Mouse (Mus musculus) myocyte (in vitro differentiated cells): Measurements from ENCODE around the gene Wdfy3. TPM values are rescaled to one million over a fixed set of nuclear protein-coding genes. Genes with fewer than 3 reads are reported as not detected.
"Not testable (repeated sequence)": the region's sequence is repeated elsewhere in the genome, so short reads cannot be mapped to it uniquely, and the experiment has no call there.

ENCODE experiments used
- H3K27me3 ChIP-seq: one replicate; pipeline ENCODE4 v1.6.1; 2011; ENCODE audit not compliant: control insufficient read depth, insufficient read depth, insufficient read length
- H3K36me3 ChIP-seq: one replicate; pipeline ENCODE4 v1.6.1; 2011; ENCODE audit not compliant: control insufficient read depth, insufficient read depth
- H3K4me2 ChIP-seq: one replicate; pipeline ENCODE4 v1.6.1; 2011; ENCODE audit warnings: low read depth, control low read depth
- H3K4me3 ChIP-seq: one replicate; pipeline ENCODE4 v1.5.1; 2011; ENCODE audit warnings: mild to moderate bottlenecking, control low read depth, moderate library complexity
- H3K79me2 ChIP-seq: one replicate; pipeline ENCODE4 v1.6.1; 2011; ENCODE audit not compliant: control insufficient read depth, insufficient read depth
- H3ac ChIP-seq: one replicate; pipeline ENCODE4 v1.6.1; 2011; ENCODE audit not compliant: control insufficient read depth, insufficient read length
- CEBPB ChIP-seq: IDR thresholded peaks from 2 replicates; pipeline ENCODE4 v1.6.1; 2011; ENCODE audit warnings: mild to moderate bottlenecking, moderate library complexity; ENCODE audit not compliant: poor library complexity, insufficient read depth, severe bottlenecking
- E2F4 ChIP-seq: IDR thresholded peaks from one replicate; pipeline ENCODE4 v1.6.1; 2011; ENCODE audit warnings: mild to moderate bottlenecking, control low read depth, moderate library complexity; ENCODE audit not compliant: insufficient read depth
- MAX ChIP-seq: IDR thresholded peaks from one replicate; pipeline ENCODE4 v1.6.1; 2011; ENCODE audit warnings: low read depth, mild to moderate bottlenecking, control low read depth
- MYOD1 ChIP-seq, 3 experiments: IDR thresholded peaks; one replicate each; pipeline ENCODE4 v1.6.1; 2011; ENCODE audit warnings: control low read depth in 2 of 3, low read depth in 2 of 3, mild to moderate bottlenecking in 2 of 3, moderate library complexity in 1 of 3; ENCODE audit not compliant: insufficient read length in 2 of 3, control insufficient read depth in 1 of 3
- MYOG ChIP-seq, 3 experiments: IDR thresholded peaks; one replicate each; pipeline ENCODE4 v1.6.1; 2011; ENCODE audit warnings: control low read depth in 2 of 3, low read depth in 2 of 3, mild to moderate bottlenecking in 2 of 3; ENCODE audit not compliant: insufficient read length in 2 of 3, control insufficient read depth in 1 of 3, insufficient read depth in 1 of 3
- POLR2A ChIP-seq: IDR thresholded peaks from one replicate; pipeline ENCODE4 v1.6.1; 2011; ENCODE audit warnings: low read depth, mild to moderate bottlenecking, control low read depth, moderate library complexity; ENCODE audit not compliant: insufficient read length
- POLR2AphosphoS2 ChIP-seq: IDR thresholded peaks from one replicate; pipeline ENCODE4 v1.6.1; 2011; ENCODE audit warnings: low read depth, control low read depth; ENCODE audit not compliant: insufficient read length
- REST ChIP-seq: IDR thresholded peaks from one replicate; pipeline ENCODE4 v1.6.1; 2011; ENCODE audit warnings: mild to moderate bottlenecking, control low read depth, moderate library complexity; ENCODE audit not compliant: insufficient read depth, insufficient read length
- SRF ChIP-seq: IDR thresholded peaks from one replicate; pipeline ENCODE4 v1.6.1; 2011; ENCODE audit warnings: low read depth; ENCODE audit not compliant: control insufficient read depth, insufficient read length
- TCF12 ChIP-seq: IDR thresholded peaks from one replicate; pipeline ENCODE4 v1.6.1; 2011; ENCODE audit warnings: mild to moderate bottlenecking, control low read depth; ENCODE audit not compliant: poor library complexity, insufficient read depth, severe bottlenecking
- TCF3 ChIP-seq: IDR thresholded peaks from one replicate; pipeline ENCODE4 v1.6.1; 2011; ENCODE audit warnings: low read depth, control low read depth; ENCODE audit not compliant: insufficient read length
- USF1 ChIP-seq: IDR thresholded peaks from one replicate; pipeline ENCODE4 v1.6.1; 2011; ENCODE audit warnings: low read depth, mild to moderate bottlenecking, control low read depth, moderate library complexity
- polyA plus RNA-seq: library from polyadenylated mRNA; unstranded; fragments of >200 nt; fragmentation: generic; extraction: Trizol; gene quantifications from one replicate; pipeline ENCODE4 v1.2.1, GENCODE M21; 2012; ENCODE audit warnings: missing spikeins

The Wdfy3 gene
- polyA plus RNA-seq, 1 experiment: 9.5 TPM

DNA sequence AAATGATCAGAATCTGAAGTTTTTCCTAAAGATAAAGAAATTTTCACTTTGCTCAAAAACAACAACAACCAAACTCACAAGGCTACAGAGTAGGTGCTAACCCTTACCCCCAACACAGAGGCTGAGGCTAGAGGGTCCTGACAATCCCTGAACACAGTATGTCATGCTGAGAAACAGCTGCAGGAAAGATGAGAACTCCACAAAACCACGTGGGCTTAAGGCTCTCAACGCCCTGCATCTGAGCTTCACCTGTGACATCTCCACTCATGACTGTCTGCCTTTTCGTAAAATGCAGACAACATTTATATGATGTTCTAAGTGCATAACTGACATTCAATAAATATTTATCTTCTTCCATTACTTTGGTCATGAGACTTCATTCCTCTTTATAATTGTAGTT lies 83.0 kb downstream of the Wdfy3 start:
- no peak for TF ChIP-seq TCF3
- no peak for TF ChIP-seq E2F4
- no peak for TF ChIP-seq TCF12
- no peak for TF ChIP-seq POLR2A
- no peak for TF ChIP-seq CEBPB
- TF ChIP-seq MYOG (IDR thresholded peaks at IDR 0.05; ENCODE audit: control insufficient read depth in 1 of 3, insufficient read depth in 1 of 3, insufficient read length in 2 of 3, low read depth in 2 of 3): peak in 1 of 3 experiments; percentile 41
- TF ChIP-seq REST: no peak
- TF ChIP-seq SRF: no peak
- no peak for TF ChIP-seq POLR2AphosphoS2
- TF ChIP-seq USF1: no peak
- TF ChIP-seq MYOD1 (IDR thresholded peaks at IDR 0.05; ENCODE audit: control insufficient read depth in 1 of 3, insufficient read length in 2 of 3, low read depth in 2 of 3): peak in 2 of 3 experiments; percentile 57 to 75
- no peak for TF ChIP-seq MAX
- no peaks in the 10 kb centered on the region for H3K36me3 ChIP-seq
- no peak overlapping the region for H3K4me3 ChIP-seq
- no peak overlapping the region for H3K4me2 ChIP-seq
- no peak overlapping the region for H3ac ChIP-seq
- no peaks in the 10 kb centered on the region for H3K27me3 ChIP-seq
- peaks cover 8% of the 10 kb centered on the region for H3K79me2 ChIP-seq

DNA sequence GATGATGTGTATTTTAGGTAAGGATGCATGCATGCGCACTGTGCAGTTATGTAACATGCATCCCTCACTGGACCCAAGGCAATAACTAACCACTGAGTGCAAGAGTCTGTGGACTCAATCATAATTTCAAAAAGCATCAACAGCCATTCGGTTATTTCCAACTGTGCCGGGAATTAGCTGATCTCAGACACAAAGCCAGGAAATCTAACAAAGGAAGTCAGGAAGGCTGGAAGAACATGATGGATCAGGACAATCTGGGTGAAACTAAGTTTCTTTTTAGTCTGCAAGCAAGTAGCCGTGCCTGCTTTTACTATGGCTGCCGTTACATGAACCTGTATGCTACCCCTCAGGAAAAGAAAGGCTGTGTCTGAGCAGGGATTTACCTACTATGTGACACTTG lies 87.5 kb downstream of the Wdfy3 start:
- no peak for TF ChIP-seq REST
- no peak for TF ChIP-seq MYOD1 (IDR thresholded peaks at IDR 0.05; ENCODE audit: control insufficient read depth in 1 of 3, insufficient read length in 2 of 3, low read depth in 2 of 3)
- TF ChIP-seq MYOG (IDR thresholded peaks at IDR 0.05; ENCODE audit: control insufficient read depth in 1 of 3, insufficient read depth in 1 of 3, insufficient read length in 2 of 3, low read depth in 2 of 3): no peak
- no peak for TF ChIP-seq POLR2A
- no peak for TF ChIP-seq TCF3
- TF ChIP-seq CEBPB: no peak
- no peak for TF ChIP-seq MAX
- TF ChIP-seq SRF: no peak
- TF ChIP-seq POLR2AphosphoS2: no peak
- no peak for TF ChIP-seq USF1
- TF ChIP-seq E2F4: no peak
- TF ChIP-seq TCF12: no peak
- no peak overlapping the region for H3K4me2 ChIP-seq
- H3ac ChIP-seq: no peak overlapping the region

DNA sequence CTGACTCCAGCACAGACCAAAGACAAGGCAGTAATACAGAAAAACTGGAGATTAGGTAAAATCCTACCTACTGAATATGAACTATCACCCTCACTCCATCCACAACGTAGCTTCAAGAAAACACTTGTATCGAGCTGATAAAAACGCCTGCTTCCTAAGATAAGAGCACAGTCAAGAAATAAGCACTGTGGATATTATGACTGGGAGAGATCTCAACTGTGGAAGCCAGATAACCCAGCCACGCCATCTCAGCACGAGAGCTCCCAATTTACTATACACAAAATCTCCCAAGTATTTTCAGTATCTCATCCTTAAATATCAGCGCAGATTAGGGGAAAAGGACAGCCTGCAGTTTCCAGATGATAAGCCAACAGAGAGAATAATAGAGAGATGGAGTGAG lies 90.1 kb downstream of the Wdfy3 start:
- Histone ChIP-seq H3K79me2 (peaks cover 3% of the 10 kb centered on the region), H3K4me2 (no peak overlapping the region), H3K4me3 (no peak overlapping the region), H3K27me3 (no peaks in the 10 kb centered on the region), H3K36me3 (no peaks in the 10 kb centered on the region), H3ac (no peak overlapping the region)
- TF ChIP-seq CEBPB (no peak), E2F4 (no peak), REST (no peak), MYOG (IDR thresholded peaks at IDR 0.05; ENCODE audit: control insufficient read depth in 1 of 3, insufficient read depth in 1 of 3, insufficient read length in 2 of 3, low read depth in 2 of 3) (no peak), MYOD1 (IDR thresholded peaks at IDR 0.05; ENCODE audit: control insufficient read depth in 1 of 3, insufficient read length in 2 of 3, low read depth in 2 of 3) (no peak), POLR2AphosphoS2 (no peak), POLR2A (no peak), MAX (no peak), SRF (no peak), TCF3 (no peak), TCF12 (no peak), USF1 (no peak)

More for the DNA sequence above, 87.5 kb downstream of the Wdfy3 start:
- Histone ChIP-seq H3K27me3 (no peaks in the 10 kb centered on the region), H3K79me2 (peaks cover 3% of the 10 kb centered on the region), H3K36me3 (no peaks in the 10 kb centered on the region), H3K4me3 (no peak overlapping the region)

DNA sequence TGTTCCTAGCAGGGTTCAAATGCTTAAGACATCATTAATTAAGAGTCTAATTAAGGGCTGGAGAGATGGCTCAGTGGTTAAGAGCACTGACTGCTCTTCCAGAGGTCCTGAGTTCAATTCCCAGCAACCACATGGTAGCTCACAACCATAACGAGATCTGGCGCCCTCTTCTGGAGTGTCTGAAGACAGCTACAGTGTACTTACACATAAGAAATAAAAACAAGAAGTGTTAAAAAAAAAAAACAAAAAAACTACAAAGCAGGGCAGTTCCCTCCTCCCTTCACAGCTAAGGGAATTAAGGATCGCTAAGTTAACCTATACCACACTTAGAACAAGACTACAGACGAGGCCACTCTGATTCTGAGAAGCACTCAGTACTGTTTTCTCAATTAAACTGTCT lies 97.1 kb downstream of the Wdfy3 start:
- not testable (repeated sequence) for H3K36me3 ChIP-seq, H3K4me3 ChIP-seq, H3ac ChIP-seq, H3K79me2 ChIP-seq, H3K27me3 ChIP-seq, H3K4me2 ChIP-seq

DNA sequence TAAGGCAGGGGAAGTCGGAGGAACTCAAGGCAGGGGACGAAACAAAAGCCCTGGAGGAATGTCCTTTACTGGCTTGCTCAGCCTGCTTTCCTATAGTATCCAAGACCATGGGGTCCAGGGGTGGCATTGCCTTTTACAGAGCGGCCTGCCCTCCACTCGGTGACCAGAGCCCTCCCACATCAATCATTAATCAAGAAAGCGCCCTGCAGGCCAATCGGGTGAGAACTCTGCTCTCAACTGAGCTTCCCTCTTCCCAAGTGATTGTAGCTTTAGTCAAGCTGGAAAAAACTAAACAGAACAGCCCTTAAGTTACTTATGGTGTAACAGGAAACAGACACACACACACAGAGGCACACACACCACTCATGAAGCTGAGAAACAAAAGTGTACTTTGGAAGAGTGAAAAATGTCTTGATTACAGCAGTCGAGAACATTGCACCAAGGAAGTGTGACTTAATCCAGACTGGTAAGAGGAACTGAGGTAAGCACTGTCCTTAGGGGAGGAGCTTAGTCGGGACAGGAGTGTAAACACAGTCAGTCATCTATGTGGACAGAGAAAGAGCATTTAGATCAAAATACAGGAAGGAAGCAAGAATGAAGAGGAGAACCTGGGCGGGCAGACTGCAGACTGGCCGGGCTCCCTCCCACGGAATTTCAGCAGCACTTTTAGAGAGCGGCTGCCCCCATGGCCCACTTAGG lies 101.4 kb downstream of the Wdfy3 start:
- Histone ChIP-seq H3K27me3 (no peaks in the 10 kb centered on the region), H3ac (no peak overlapping the region), H3K79me2 (no peaks in the 10 kb centered on the region), H3K4me2 (no peak overlapping the region), H3K36me3 (peaks cover 3% of the 10 kb centered on the region), H3K4me3 (no peak overlapping the region)
- TF ChIP-seq POLR2A (no peak), SRF (no peak)
